Mouse (Mus musculus) left cerebral cortex, adult 2 months (tissue): ENCODE measurements around the gene 6330409D20Rik. TPM values are rescaled to one million over a fixed set of nuclear protein-coding genes. Genes with fewer than 3 reads are reported as not detected.
A peak's percentile ranks its signal among the peaks of the same experiment; 100 is the strongest.

Experiments used
- DNase-seq, 2 experiments: peaks; one replicate each; pipeline ENCODE4 v3.0.0; 2021 to 2022; ENCODE audit warnings: low spot score in 2 of 2, mixed read lengths in 1 of 2; ENCODE audit errors: extremely low spot score in 1 of 2
- H3K27ac ChIP-seq: fragments of 200-600 bp; 2 replicates; pipeline ENCODE4 v1.8.1; 2022
- H3K4me3 ChIP-seq: fragments of 200-600 bp; 2 replicates; pipeline ENCODE4 v1.8.1; 2022
- CTCF ChIP-seq: fragments of 200-600 bp; IDR thresholded peaks from 2 replicates; pipeline ENCODE4 v1.8.1; 2022; ENCODE audit warnings: antibody characterized with exemption, mild to moderate bottlenecking, moderate library complexity
- intact Hi-C: fragments of 180-260 bp; cut with DNase I; formaldehyde crosslinking; loops from one replicate; pipeline ENCODE4 v1.15.1; 2025
- total RNA-seq, 2 experiments: library from RNA; stranded (reverse); gene quantifications; 2 replicates each; pipeline ENCODE4 v1.2.3; 2021

The 6330409D20Rik gene
- total RNA-seq, 2 experiments from 2014 or later, result 1.6 to 2.2 TPM

DNA sequence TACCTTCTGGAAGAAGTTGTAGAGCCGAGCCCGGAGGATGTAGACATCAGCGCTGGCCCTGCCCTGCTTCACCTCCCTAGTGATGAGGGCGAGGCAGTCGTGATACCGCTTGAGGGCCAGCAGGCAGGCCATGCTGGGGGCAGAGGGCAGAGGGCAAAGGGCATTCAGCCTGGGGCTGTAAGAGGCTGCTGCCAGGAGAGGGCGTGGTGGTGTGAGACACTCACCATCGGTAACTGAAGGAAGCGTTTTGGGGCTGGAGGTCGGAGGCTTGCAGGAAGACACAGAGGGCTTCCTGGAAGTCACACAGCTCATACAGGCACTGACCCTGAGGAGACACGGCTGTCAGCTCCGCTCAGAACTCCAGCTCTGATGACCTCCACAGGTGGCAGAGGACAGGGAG, 31.1 kb upstream of the 6330409D20Rik start:
- H3K4me3 ChIP-seq, result no peak overlapping the region
- no peak for TF ChIP-seq CTCF
- intact Hi-C loops, result no loop called here
- DNase-seq, result no peak
- H3K27ac ChIP-seq, result no peak overlapping the region

DNA sequence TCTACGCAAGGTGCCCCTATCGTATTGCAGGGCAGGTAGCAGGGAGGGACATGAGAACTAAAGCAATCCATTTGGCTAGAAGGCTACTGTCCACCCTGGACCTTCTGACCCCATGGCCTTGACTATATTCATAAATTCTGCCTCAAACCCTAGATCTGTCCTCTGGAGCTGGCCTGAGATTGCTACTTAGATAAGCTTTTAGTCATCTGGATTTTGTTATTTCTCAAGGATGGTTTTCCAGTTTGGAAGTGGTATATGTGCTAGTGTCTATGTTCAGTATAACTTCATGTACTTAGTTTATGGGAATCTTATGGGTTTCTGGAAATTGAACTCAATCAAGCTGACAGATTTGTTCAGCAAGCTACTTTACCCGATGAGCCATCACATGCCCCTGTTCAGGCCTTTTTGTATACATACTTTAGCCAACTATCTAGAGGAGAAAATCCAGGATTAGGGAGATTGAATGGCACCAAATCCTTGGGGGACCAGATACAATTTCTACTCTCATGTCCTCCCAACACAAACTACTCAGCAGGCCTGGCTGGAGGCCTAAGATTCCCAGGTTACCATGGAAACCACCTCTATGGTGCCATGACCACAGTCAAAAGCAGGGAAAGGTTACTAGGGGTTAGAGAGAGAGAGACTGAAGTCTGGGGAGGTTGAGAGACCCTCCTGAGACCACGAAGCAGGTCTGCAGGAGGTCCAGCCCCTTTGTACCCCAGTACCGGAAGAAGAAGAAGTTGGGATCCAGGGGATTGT, 28.7 kb upstream of the 6330409D20Rik start:
- H3K27ac ChIP-seq, result no peak overlapping the region

DNA sequence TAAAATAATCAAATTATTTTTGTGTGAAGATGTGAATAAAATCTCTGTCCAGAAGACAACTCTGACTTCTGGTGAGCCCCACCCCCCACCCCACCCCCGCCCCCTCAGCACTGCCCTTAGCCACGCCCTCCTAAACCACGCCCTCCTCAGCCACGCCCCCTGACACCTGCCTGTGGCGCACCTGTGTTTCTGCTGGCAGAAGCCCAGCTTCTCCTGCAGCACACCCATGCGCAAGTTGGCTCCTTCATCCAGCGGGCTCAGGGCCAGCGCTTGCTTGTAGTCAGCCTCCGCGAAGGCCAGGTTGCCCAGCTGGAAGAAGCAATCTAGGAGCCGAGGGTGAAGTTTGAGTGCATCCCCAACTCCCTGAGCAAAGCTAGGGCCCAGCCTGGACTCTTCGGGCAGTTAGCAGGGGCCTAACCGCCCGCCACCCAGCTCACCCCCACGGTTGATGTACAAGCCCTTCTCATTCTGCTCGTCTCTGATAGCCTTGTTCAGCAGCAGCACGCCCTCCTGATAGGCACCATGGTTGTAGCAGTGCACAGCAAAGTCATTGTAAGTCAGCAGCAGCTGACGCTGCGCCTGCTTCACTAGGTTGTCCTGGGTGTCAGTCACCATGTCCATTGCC, 28.0 kb upstream of the 6330409D20Rik start:
- intact Hi-C loops, result no loop called here
- no peak for DNase-seq
- no peak for TF ChIP-seq CTCF
- no peak overlapping the region for H3K27ac ChIP-seq
- H3K4me3 ChIP-seq, result no peak overlapping the region

More for the DNA sequence above, 28.7 kb upstream of the 6330409D20Rik start:
- no peak for DNase-seq
- H3K4me3 ChIP-seq, result no peak overlapping the region
- no peak for TF ChIP-seq CTCF
- intact Hi-C loops, result no loop called here

DNA sequence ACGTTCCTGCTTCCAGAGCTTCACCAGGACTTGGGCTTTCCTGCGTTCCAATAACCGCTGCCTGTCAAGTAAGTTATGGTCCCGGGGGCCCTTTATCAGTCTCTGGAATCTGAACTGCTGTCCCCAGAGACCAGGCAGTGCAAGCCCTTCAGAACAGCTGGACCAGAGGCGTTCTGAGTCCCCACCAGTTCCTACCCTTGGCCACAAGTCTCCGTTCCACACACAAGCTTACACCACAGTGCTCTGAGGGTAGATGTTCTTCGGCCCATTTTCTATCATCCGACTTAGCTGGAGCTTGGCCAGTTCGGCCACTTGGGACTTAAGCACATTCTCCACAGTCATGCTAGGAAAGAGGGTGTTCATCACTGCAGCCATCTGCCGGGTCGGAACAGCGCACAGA, 26.4 kb upstream of the 6330409D20Rik start:
- intact Hi-C loops, result no loop called here
- H3K4me3 ChIP-seq, result no peak overlapping the region
- no peak overlapping the region for H3K27ac ChIP-seq
- no peak for DNase-seq
- TF ChIP-seq CTCF, result no peak

DNA sequence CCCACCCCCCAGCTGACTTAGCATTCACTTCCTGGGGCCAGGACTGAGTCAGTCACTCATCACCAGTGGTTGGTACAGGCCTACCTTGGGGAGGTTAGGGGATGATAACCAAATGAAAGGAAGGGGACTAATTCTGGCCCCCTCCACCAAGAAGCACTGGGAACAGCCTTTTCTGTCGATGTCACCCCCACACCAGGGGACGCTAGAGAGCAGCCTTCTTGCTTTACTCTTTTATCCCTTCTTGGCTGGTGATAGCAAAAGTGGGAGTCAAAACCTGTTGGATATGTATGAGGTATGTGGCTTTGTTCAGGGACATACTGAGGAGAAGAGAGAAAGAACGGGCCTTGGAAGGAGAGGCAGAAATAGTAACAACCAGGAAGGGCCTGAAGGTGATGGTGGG, 22.5 kb upstream of the 6330409D20Rik start:
- intact Hi-C loops, result no loop called here
- peak; percentile 36 for TF ChIP-seq CTCF
- Histone ChIP-seq H3K4me3 (no peak overlapping the region), H3K27ac (no peak overlapping the region)
- no peak for DNase-seq

DNA sequence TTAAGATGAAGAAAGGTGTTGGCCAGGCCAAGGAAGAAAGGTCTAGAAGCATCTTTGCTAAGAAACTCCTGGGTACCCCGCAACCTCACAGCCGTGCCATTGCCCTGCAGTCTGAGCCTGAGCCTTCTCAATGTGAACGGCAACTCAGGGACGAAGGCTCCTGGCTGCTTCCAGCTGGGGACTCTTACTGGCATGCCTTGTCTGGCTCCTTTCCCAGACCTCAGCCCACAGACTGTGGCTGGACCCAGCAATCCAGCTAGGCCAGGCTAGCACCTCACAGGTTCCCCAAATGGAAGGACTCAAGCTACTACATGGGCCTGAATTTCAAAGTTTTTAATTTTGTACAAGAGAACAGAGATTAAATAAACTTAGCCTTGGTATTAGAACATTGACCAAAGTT, 21.0 kb upstream of the 6330409D20Rik start:
- 0 out of 2 replicates have a peak overlapping the region, but pooled peaks have one; percentile 24 for H3K27ac ChIP-seq
- no peak for TF ChIP-seq CTCF
- intact Hi-C loops, result no loop called here
- DNase-seq, result no peak
- H3K4me3 ChIP-seq, result no peak overlapping the region

DNA sequence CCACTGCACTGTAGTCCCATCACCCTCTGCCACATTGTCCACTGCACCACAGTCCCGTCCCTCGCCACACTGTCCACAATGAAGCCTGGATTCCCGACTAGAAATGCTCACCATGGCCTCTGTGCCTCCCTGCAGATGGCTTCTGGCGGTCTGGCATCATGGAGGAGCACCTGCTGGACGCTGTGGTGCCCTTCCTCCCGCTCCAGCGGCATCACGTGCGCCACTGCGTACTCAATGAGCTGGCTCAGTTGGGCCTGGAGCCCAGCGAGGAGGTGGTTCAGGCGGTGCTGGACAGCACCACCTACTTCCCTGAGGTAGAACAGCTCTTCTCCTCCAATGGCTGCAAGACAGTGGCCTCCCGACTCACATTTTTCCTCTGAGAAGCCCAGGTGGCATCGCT, 20.5 kb upstream of the 6330409D20Rik start:
- Histone ChIP-seq H3K27ac (0 out of 2 replicates have a peak overlapping the region, but pooled peaks have one; percentile 24), H3K4me3 (no peak overlapping the region)
- no peak; the same call in 1 of the 2 replicates for TF ChIP-seq CTCF
- peak in 1 of 2 experiments; percentile 56 for DNase-seq
- intact Hi-C loops, result no loop called here

DNA sequence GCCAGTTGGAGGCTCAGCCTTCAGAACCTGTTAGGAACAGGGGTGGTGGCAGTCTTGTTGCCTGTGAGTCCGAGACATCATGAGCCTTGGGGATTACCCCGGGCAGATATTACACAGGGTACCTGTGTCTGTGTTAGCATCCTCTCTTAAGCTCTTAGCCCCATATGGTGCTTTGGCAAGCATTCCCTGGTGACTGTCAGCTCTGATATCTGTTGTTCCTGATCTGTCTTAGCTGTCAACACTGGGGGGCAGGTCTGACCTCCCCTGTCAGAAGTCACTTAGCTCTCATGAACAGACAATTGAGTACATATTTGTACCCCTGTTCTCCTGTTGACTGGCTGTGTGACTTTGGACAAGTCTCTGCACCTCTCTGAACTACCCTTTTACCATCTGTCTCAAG, 18.2 kb upstream of the 6330409D20Rik start:
- intact Hi-C loops, result loop anchor here (5.0 kb wide), 1 partner anchor 127 kb away; no protein-coding TSS in a partner anchor
- no peak for TF ChIP-seq CTCF
- Histone ChIP-seq H3K4me3 (no peak overlapping the region), H3K27ac (no peak overlapping the region)
- no peak for DNase-seq

DNA sequence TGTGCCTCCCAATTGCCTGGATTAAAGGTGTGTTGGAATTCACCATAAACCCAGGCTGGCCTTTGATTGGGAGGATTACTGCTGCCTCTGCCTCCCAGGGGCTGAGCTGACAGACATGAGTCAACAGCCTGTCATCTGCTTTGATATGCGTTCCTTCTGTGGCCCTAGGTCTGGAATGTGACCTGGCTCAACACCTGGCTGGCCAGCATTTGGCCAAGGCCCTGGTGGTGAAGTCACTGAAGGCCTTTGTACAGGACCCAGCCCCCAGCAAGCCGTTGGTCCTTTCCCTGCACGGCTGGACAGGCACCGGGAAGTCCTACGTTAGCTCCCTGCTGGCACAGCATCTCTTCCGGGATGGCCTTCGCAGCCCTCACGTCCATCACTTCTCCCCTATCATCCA, 17.7 kb upstream of the 6330409D20Rik start:
- DNase-seq, result no peak
- H3K27ac ChIP-seq, result peak overlapping the region; percentile 28; the same call in 1 of the 2 replicates
- intact Hi-C loops, result loop anchor here (5.0 kb wide), 1 partner anchor 126 kb away; no protein-coding TSS in a partner anchor
- no peak overlapping the region for H3K4me3 ChIP-seq
- no peak for TF ChIP-seq CTCF

DNA sequence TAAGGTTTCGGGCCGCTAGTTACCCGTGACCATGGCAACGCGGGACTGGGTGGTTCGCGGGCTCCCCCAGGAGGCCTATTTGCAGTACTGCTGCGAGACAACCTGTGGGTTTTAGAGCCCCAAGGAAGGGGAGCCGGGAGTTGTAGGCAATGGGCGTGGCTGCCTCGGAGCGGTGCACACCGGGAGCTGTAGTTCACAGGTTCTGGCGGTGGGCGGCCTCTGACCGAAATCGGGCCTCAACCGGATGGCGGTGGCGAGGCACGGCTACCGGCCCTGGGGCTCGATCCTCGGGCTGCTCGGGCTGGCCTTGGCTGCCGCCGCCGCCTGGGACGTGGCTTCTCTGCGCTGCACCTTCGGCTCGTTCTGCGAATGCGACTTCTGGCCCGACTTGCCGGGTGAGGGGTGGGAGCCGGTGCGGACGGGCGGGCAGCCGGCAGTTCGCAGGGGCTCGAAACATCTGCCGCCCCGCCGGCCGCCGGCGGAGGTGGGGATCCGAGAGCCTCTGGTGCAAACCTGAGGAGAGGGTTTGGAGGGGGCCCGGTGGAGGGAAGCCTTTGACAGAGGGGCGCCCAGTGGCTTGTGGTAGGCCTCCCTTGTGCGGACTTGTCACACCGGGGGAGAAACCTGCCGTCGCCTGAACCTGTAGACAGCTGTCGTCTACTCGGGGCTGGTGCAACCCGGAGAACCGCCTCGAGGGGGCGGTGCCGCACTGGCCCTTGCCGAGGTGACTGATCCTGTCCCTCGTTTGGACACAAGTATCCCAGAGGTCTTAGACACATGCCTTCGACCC, 16.4 kb upstream of the 6330409D20Rik start, which contains the start of gene Tor2a:
TSS of gene Tor2a (plus strand) at position 179 of the 790 bp plus-strand sequence.
- TF ChIP-seq CTCF, result peak; percentile 98
- intact Hi-C loops, result loop anchor here (1.0 to 5.0 kb wide), 2 partner anchors 44 to 125 kb away; partner anchors contain the start of gene Cdk9
- peak within 1 kb of the TSS; percentile 96 for H3K27ac ChIP-seq
- peak; percentile 96 for DNase-seq
- H3K4me3 ChIP-seq, result peak within 1 kb of the TSS; percentile 92

DNA sequence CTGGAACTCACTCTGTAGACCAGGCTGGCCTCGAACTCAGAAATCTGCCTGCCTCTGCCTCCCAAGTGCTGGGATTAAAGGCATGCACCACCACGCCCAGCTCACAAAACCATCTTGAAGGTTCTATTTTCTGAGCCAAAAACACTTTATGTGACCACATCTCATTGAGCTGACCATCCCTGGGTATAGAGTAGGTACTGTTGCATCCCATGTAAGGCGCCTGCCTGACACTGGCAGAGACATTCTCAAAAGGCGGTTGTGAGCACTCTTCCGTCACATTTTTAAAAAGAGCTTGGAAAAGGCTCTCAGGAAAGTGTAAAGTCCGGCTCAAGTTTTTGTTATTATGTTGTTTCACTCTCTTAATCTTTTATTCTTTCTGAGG, 15.8 kb upstream of the 6330409D20Rik start:
- Histone ChIP-seq H3K27ac (no peak overlapping the region; the same call in 1 of the 2 replicates), H3K4me3 (no peak overlapping the region; the same call in 1 of the 2 replicates)
- no peak for DNase-seq
- TF ChIP-seq CTCF, result no peak
- intact Hi-C loops, result loop anchor here (1.0 to 5.0 kb wide), 2 partner anchors 43 to 124 kb away; partner anchors contain the start of gene Cdk9
